Mouse (Mus musculus): ENCODE results near the gene Ganc. TPM values are rescaled to one million over a fixed set of nuclear protein-coding genes. Genes with fewer than 3 reads are reported as not detected.
A peak's percentile ranks its signal among the peaks of the same experiment; 100 is the strongest.

The Ganc gene
- total RNA-seq, 2 experiments from 2014 or later: 16.9 to 17.5 TPM

DNA sequence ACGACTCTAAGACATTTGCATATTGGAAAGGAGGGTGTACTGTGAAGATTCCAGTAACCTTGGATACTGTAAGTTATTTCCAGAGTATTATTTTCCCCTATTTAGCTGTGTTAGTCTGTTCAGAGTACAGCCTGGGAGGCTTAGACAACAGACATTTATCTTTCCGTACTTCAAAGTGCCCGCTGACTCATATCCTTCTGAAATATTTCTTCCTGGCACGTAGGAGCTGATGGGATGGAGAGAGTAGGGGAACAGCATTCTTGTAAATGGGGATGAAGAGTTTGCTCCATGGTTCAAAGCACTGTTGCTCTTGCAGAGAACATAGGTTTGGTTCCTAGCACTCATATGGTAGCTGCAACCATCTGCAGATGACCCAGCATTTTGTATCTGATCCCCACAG is 48.9 kb downstream of the Ganc start:
- no peak for DNase-seq

DNA sequence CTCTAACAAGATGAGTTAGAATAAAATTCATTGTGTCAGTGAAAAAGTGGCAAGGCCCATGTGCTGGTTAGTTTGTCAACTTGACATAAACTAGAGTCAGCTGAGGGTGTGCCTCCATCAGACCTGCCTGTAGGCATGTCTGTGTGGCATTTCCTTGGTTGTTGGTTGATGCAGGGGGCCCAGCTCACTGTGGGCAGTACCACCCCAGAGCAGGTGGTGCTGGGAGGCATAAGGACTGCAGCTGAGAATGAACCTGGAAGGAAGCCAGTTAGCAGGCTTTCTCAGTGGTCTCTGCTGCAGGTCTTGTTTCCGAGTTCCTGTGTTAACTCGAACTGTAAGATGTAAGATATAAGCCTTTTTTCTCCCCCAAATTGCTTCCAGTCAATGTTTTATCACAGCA is 51.3 kb downstream of the Ganc start:
- DNase-seq: no peak

DNA sequence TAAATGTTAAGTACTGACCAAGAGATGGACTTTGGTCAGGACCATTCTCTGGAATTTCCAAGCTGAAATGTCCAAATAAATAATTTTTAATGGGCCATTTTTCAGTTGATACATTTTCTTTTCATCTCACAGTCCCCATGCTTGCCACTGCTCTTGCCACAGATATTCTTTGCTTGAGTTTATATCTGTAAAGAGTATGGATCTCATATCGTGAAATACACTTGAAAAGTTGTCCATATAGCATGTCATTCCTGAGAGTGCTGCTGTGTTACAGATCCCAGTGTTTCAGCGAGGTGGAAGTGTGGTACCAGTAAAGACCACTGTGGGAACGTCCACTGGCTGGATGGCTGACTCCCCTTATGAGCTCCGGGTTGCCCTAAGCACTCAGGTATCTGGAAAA is 52.0 kb downstream of the Ganc start, which contains the start of gene Capn3:
Capn3 (plus strand) TSS at position 301 of the 400 bp plus-strand sequence.
- no peak for DNase-seq

DNA sequence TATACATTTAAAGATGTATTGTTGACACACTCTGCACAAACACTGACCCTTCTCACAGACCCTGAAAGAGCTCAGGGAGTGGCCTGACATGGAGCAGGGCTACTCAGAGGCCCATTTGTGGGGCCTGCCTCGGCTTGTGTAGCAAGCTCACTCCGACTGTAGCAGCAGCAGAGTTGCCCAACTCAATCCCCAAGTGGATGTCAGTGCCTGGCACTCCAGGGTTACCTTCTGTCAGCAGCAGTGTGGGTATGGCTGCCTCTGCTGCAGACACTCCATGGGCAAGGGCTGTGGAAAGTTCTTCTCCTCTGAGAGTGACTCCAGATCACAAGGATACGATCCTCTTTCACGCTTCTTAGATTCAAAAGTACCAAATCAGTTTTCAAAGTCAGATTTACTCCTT is 56.5 kb downstream of the Ganc start:
- DNase-seq: no peak

DNA sequence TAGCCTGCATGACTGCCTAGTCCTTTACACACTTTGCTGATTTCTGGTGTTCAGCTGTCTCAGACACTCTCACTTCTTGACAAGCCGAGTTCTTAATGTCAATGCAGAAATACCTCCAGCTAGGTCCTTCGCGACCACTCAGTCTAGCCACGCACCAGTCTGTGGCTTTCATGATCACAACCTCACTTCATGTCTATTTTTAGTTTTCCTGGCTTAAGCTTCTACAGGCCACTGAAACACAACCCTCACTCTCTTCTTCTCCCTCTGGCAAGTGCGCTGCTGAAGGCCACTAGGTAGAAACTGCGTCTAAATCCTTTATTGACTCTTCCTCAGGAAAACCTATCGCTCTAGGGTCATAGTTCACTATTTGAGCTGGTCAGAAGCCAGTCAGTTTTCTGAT is 59.6 kb downstream of the Ganc start:
- no peak for DNase-seq

DNA sequence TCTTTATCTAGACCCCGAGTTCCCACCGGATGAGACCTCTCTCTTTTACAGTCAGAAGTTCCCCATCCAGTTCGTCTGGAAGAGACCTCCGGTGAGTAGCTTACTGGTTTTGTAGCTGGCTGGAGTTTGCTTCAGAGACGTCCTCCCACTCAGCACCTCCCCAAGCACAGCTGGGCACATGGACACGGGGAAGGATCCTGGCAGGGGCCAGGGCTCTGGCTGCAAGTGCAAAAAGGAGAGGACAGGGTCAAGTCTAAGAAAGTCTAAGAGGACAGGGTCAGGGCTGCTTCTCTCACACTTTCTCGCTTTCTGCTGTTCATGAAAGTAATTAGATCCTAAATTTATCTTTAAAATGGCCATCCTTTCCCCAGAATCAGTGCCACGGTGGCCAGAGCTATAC is 60.4 kb downstream of the Ganc start:
- DNase-seq: no peak

DNA sequence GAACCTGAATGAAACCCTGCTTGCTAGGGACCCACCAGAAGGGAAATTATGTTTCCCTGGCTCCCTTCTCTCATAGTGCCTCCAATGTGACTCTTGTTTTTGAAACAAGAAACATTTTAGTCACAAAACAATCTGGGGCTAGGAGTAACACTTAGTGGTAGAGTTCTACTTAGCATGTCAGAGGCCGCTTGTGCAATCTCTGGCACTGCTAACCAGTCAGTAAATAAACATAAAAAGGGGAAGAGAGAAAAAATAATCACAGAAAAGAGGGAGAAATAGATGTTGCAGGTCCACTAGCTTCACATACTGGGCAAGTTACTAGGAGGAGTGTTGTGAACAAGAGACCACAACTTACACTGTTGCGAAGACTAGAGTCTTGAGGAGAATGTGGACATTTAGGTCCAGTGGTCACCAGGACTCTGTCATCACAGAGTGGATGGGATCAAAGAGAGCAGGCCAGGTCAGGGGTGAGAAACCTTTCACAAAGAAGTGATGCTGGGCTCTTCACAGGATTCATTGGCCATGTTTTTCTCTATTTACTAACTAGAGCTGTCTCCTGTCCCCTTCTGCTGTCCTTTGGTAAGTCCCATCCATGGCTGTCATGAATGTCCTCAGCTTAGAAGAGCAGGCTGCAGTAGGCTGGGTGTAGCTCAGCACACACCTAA is 61.2 kb downstream of the Ganc start:
- DNase-seq: no peak

DNA sequence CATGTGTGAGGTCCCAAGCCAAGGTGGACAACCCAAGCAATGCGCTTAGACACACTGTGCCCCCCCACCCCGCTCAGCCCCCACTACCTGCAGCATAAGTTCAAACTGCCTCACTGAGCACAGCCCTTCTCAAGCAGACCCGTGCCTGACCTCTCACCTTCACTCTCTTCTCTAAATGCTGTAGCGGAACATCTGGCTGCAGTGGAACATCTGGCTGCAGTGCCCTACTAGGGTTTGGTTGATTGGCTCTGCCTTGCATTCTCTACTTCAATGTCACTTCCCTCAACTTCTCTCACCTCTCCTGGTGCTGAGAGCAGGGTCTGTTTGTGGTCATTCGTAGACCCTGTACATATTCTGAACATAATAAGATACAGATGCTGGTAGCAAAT is 61.7 kb downstream of the Ganc start:
- DNase-seq: no peak

DNA sequence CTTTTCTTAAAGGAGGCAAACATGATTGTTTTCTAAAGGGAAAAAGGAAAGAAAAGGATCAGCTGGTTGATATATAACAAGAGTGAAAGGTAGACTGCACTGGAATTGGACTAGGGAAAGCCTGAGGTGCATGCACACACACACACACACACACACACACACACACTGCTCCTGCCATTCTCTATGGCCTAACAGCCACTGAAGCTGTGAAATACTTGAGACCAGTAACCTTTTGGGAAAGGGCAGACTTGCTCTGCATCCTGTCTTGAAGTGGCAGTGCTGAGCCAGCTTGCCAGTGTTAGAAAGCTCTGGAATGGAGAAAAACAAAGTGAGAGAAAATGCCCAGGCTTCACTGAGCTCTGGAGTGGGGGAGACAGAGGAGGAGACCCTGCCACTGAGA is 64.3 kb downstream of the Ganc start:
- no peak for DNase-seq

DNA sequence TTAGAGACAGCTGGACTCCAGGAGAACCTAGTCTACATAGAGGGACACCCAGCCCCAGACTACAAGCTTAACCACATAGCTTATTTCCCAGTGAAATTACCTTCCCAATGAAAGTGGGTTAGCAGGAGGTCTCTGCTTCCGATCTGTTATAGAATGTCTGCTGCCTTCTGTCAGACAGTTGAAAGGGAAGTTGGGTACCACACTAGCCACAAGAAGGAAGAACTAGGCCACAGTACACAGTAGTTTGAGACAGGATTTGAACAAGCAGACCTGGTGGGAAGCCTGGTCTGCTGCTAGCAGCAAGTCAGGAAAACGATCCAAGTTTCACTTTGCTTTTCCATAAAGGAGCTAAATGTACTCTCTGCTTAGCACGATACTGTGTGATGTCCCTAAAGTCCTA is 65.5 kb downstream of the Ganc start:
- DNase-seq: no peak

DNA sequence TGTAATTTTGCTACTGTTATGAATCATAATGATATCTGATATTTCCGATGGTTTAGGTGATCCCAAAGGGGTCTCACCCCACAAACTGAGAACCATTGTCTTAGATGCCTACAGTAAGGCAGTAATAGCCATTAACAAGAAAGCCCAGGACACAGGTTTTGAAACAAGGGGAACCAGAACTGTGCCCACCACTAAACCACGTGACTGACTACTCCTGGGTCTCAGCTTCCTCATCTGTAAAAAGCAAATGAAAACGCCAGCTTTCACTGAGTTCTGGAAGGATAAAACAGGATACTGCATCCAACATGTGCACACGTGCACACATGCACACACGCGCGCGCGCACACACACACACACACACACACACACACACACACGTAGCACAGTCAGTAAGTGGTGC is 66.0 kb downstream of the Ganc start:
- DNase-seq: no peak

DNA sequence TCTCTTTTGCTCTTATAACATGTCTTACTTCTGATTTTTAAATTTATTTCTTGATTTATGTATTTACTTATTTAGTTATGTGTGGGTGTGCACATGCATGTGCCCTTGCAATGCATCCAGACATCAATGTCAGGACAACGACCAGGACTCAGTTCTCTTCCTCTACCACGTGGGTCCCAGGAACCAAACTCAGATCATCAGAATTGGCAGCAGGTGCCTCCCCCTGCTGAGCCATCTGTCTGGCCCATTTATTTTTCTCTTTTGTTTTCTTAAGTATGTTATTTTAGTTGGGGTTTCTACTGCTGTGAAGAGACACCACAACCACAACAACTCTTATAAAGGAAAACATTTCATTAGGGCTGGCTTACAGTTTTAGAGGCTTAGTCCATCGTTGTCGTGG is 67.2 kb downstream of the Ganc start:
- DNase-seq: no peak

DNA sequence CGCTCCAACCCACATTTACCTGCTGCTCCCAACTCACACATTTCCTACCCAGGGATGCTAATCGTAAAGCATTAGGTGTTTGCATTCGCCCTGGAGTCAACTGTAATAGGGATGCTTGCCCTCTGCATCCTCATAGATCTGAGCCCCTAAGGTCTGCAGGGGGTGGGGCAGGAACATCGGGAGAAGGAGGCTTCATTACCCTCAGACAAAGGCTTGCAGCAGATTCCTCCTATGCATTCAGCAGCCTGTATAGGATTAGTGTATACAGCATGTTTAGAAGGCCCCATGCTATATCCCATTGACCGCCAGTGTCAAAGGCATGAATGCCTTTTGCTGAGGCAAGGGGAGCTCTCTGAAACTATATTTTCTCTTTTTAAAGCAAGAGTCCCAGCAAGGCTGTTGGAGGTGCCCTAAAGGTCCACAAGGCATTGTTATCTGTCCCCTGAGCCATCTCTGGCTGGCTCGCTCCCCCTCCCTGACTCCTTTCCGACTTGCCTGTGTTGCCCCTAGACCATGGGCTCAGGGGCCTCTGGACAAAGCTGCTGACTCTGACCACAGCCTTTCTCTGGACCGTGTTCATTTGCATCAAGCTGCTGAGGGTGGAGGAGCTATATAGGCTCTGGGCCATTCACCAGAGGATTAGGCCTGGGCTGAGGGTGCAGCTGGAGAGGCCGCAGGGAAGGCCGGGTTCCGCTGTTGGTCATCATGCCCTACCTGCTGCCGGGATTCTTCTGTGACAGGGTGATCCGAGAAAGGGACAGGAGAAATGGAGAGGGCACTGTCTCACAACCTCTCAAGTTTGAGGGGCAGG is 72.8 kb downstream of the Ganc start:
- DNase-seq: no peak

DNA sequence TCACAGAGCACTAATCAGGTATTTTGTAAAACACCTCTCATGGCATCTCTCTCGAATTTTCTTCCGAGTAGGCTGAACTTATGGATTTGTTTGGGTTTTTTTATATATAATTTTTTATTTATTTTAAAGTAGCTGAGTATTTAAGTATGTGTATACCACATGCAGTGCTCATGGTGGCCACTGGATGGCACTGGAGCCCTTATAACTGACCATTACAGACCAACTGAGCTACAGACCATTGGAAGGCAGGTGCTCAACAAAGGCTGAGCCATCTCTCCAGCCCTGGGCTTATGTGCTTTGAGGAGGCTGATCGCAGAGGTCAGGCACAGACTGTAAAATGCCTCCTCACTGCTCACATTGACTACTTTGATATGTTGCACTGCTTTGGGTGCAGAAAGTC is 74.9 kb downstream of the Ganc start:
- peak; percentile 87 for DNase-seq

DNA sequence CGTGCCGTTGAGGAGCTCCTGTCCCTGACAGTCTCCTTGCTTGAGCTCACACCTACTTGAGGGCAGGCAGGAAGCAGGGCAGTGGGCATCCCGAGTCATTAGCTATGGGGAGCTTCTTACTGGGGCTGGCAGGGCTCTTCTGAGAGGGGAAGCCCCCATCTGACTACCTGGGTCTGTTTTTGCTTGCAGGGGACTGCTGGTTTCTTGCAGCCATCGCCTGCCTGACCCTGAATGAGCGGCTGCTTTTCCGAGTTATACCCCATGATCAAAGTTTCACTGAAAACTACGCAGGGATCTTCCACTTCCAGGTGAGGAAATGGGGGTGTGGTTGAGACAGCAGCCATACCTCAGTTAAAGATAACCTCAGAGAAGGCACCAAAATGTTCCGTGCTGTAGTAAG is 78.2 kb downstream of the Ganc start:
- DNase-seq: no peak

DNA sequence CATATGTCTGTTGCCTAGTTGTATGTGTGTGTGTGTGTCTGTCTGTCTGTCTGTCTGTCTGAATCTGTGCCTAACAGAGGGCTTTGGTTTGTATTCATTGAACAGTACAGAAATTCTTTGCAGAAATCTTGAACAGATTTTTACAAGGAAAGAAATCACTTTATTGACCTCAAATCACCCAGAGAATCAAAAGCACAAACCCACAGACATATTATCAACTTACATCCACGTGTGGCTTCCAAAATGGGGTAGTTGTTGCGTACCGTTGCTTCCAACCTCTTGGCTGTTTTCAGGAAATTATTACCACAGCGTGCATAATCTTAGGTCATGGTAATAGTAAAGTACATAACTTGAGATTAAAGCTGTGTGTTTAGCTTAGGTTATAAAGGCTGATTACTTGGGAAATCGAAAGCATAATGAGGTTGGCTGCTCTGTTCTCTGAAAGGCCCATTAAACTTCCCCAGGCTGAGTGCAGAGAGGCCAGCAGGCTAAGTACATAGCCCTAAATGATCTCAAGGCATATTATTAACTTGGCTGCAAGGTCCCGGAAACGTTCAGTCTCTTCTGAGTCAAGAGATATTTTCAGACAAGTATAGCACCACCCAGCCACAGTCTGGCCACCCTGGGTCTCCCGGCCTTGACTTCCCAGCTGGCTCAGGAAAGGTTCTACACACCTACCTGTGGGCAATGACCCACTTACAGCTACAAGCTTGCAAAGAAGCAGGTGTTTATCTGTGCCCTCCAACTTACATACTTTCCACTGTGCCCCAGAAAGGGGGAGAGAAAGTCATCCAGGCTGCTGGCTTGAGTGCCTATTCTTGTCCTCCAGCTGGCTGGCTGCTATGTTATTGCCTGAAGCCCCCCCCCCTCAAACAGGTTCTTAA is 79.1 kb downstream of the Ganc start:
- DNase-seq: peak; percentile 18

DNA sequence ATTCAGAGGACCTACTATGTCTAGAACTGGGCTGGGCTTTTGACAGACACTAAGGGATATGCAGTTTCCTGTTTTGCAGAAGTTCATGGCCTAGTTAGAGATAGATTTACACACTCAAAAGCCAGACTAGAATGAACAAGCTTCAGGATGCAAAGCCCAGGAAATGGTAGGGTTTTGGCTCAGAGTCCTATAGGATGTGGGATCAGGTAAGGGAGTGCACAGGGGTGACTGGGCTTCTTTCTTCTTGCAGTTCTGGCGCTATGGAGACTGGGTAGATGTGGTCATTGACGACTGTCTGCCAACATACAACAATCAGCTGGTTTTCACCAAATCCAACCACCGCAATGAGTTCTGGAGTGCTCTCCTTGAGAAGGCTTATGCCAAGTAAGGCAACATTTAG is 80.5 kb downstream of the Ganc start:
- DNase-seq: no peak

DNA sequence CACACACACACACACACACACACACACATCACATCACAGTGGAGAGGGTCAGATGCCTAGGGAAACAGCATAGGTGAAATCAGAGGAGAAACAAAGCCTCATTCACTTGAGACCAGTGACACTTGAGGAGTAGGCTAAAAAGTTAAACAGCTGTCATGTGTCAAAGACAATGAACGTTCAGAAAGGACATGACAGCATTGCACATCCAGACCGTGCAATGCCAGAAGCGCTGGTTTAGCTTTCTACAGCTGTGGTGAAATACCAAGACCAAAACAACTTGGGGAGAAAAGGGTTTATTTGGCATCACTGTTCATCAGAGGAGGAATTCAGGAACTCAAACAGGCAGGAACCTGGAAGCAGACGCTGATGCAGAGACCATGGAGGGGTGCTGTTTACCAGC is 89.6 kb downstream of the Ganc start:
- no peak for DNase-seq

DNA sequence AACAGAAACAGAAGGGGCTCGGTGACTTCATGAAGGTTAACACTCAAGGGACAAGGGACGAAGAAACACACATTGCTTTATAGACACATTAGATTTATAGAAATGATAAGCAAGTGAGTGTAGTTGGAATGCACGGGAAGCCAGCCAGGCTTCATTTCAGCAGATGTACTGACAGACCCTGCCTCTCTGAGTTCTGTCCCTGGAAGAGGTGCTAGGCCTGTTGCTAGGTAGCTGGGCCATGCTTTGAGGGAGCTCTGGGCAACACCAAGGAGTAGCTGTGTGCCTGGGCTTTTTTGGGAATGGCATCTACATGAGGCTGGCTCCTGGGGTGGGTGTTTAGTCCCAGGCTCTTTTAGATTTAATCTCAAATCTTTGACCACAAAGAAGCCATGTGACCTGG is 92.8 kb downstream of the Ganc start:
- DNase-seq: no peak

DNA sequence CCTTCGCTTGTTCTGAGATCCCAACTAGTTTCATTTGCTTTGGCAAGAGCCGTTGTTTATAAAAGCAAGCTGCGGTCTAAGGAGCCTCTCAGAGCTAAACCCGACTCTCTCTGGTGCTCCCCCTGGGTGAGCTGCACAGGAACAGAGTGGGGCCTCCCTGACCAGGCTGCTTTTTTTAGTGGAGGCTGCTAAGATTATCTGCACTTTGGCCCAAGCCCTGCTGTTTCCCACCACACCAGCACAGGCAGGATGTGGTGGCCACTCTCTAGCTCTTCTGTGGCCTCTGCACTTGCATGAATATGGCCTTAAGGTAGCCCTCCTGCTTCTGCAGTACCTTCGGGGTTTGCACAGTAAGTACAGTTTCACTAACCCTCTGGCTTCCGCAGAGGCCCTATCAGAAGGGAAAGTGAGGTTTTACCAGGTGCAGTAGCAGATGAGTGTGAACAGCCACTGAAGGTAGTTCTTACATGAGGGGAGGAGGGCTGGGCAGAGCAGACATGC is 96.3 kb downstream of the Ganc start:
- no peak for DNase-seq

DNA sequence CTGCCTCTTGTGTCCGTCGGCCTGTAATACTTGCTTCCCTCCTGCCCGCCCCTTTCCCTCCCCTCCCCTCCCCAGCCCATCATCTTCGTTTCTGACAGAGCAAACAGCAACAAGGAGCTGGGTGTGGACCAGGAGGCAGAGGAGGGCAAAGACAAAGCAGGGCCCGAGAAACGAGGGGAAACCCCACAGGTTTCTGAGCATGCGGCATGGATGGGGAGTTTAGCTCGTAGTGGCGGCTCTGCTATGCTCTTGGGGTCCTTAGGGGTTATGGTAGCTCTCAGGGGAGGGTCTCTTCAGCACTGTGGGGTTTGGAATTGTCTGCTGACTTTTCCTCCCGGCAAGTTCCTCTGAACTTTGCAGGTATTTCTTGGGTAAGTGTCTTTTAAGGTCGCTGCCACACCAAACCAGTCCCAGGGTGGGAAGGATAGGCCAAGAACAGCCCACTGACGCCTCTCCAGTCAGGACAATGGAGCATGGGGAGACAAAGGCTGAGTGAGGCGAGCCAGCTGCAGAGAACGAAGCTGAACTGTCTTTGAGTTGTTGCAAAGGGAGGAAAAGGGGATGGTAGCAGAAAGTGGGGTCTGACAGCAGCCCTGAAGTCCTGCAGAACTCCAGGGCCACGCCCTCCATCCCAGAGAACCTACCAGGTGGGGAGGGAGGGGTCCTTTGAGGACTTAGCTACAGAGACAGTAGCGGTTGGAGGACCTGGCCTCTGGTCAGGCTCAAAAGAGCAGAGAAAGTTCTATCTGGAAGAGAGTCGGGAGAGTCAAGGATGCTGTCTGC is 97.6 kb downstream of the Ganc start:
- DNase-seq: no peak

DNA sequence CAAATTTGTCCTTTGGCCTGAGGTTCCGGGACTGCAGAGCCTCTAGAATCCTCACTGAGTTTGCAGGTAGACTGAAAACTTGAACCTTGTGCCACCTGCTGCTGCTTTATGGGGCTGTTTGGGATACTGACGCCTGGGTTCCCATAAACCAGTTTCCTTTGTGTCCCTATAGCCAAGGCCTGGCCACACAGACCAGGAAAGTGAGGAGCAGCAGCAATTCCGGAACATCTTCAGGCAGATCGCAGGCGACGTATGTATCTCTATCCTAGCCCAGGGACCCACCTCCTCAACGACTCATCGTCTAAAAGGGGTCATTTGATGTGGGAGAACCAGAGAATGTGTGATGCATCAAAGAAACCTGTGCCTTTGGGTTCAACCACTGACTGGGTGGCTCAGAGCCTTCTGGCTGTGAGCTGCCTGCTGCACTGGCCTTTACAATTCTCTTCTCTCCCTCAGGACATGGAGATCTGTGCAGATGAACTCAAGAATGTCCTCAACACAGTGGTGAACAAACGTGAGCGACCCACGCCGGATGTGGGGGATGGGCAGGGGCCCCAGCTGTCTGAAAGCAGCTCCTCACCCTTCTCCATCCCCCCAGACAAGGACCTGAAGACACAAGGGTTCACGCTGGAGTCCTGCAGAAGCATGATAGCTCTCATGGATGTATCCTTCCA is 98.4 kb downstream of the Ganc start:
- DNase-seq: no peak

Measured in heart, postnatal 4 days (tissue).